Mouse (Mus musculus): ENCODE results near the gene Vmn1r176. TPM values are rescaled to one million over a fixed set of nuclear protein-coding genes. Genes with fewer than 3 reads are reported as not detected.

Vmn1r176 gene
- polyA plus RNA-seq (2017; shearing (Covaris generic)), result not detected

DNA sequence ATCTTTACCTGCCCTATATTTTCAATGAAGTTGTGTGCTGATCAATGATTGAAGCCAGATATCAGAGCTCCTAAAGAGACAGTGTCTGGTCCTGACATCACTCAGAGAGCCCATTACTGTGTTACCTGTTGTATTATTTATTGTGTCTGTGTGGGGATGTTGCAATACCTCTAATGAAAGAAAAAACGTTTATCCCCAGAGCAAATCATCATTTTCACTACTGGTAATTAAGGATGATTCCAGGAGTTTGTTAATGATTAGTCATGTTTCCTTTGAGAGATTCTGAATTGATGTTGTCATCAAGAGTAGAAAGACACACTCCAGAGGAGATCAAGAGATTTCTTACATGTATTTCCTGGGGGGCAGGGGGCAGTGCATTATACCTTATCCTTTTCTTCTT, at the start of gene Vmn1r176:
Gene Vmn1r176, minus strand, starts transcription at position 101 of the 400 bp plus-strand sequence.

DNA sequence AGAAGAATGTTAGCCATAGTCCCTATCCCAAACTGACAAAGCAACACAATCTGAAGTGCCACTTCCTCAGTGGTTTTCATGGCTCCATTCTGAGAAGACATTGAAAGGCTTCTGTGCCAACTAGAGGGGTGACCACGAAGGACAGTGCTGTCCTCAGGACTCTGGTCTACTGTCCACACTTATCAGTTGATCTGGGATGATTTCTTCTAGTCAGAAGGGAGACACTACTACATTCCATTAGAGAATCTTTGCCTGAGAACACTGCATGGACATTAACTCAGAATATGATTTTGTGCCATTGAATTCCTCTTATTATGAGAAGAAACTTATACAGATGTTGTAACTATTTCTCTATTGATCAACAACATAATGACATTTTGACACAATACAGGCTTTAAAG, 29.2 kb upstream of the Vmn1r176 start, which contains the start of gene Vmn1r177:
Gene Vmn1r177, minus strand, starts transcription at position 101 of the 400 bp plus-strand sequence.

DNA sequence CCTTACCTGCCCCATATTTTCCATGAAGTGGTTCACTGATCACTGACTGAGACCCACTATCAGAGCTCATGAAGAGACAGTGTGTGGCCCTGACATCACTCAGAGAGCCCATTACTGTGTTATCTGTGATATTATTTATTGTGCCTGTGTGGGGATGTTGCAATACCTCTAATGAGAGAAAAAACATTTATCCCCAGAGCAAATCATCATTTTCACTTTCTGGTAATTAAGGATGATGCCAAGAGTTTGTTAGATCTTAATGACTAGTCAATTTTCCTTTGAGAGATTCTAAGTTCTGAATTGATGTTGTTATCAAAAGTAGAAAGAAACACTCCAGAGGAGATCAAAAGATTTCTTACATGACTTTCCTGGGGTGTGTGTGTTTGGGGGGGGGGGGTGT, 26.6 kb downstream of the Vmn1r176 start, which contains the start of gene Vmn1r175:
Gene Vmn1r175, minus strand, starts transcription at position 101 of the 400 bp plus-strand sequence.

Other genes with a start within 250 kb of the Vmn1r176 start
- gene Vmn1r170, start 231.2 kb downstream of the Vmn1r176 start, polyA plus RNA-seq (2017; shearing (Covaris generic)), result not detected
- not detected for gene Vmn1r171, start 206.7 kb downstream of the Vmn1r176 start, polyA plus RNA-seq (2017; shearing (Covaris generic))
- gene Vmn1r172, start 179.1 kb downstream of the Vmn1r176 start, polyA plus RNA-seq (2017; shearing (Covaris generic)), result not detected
- not detected for gene Vmn1r173, start 136.7 kb downstream of the Vmn1r176 start, polyA plus RNA-seq (2017; shearing (Covaris generic))
- not detected for gene Vmn1r174, start 85.1 kb downstream of the Vmn1r176 start, polyA plus RNA-seq (2017; shearing (Covaris generic))
- gene Vmn1r175, start 26.7 kb downstream of the Vmn1r176 start, polyA plus RNA-seq (2017; shearing (Covaris generic)), result not detected
- not detected for gene Vmn1r177, start 29.1 kb upstream of the Vmn1r176 start, polyA plus RNA-seq (2017; shearing (Covaris generic))
- not detected for gene Vmn1r178, start 54.6 kb upstream of the Vmn1r176 start, polyA plus RNA-seq (2017; shearing (Covaris generic))
- not detected for gene Vmn1r179, start 89.6 kb upstream of the Vmn1r176 start, polyA plus RNA-seq (2017; shearing (Covaris generic))
- gene Vmn1r180, start 113.3 kb upstream of the Vmn1r176 start, polyA plus RNA-seq (2017; shearing (Covaris generic)), result not detected
- gene Vmn1r181, start 137.2 kb upstream of the Vmn1r176 start, polyA plus RNA-seq (2017; shearing (Covaris generic)), result not detected
- not detected for gene V1rd19, start 164.3 kb upstream of the Vmn1r176 start, polyA plus RNA-seq (2017; shearing (Covaris generic))
- gene Vmn1r183, start 215.9 kb upstream of the Vmn1r176 start, polyA plus RNA-seq (2017; shearing (Covaris generic)), result 0.05 TPM
- gene Zfp180, start 244.6 kb upstream of the Vmn1r176 start, polyA plus RNA-seq (2017; shearing (Covaris generic)), result 35.7 TPM